Mouse (Mus musculus): ENCODE results near the gene Igsf21.

DNA sequence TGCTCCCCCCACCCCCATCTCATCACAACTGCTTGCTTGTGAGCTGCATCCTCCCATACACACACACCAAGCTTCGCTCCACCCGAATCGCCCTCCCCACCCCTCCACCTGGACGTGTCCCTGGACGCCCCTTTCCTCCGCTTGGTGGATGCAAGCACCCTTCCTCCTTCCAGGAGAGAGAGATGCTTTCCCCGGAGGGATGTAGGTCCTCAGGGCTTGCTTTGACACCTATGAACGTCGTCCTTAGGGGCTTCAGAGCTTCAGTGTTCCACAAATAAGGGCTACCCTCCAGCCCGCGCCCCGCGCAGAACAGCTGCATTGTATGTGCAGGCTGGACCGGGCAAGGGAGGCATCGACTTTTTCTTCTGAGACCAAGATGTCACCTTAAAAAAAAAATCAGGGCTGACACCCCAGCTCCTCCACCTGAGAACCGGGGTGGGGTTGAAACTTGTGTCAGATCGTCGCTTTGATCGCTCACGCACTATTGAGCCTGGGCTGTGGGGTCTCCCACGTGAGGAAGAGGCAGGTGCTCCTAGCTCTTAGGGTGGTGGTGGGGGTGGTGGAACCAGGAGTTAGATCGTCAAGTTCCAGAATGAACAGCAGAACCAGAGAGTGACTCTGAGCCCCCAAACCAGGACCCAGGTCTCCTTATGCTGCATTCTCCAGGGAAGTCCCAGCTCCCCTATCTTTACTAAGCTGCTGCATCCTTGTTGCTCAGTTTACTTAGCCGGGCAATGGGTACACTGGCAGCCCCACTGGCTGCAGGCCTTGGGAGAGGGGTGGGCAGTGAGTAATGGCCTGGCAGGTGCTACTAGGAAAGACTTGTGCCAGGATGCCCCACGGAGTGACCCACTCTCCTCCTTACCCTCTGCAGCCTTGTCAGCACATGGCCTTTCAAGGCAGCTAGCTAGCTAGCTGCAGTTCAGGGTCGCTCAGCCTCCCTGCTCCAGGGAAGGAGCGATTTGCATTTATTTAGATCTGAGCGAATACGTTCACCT lies 721 bp upstream of the Igsf21 start:
- TF ChIP-seq CTCF (IDR thresholded peaks at IDR 0.05; ENCODE audit: low read depth, low read length) = no peak
- no peak for TF ChIP-seq POLR2A (IDR thresholded peaks at IDR 0.05; ENCODE audit: extremely low read depth, insufficient read depth, low read length)
